Mouse (Mus musculus) left cerebral cortex, postnatal 10 days (tissue): ENCODE results near the gene Ribc2. TPM values are rescaled to one million over a fixed set of nuclear protein-coding genes. Genes with fewer than 3 reads are reported as not detected.

ENCODE experiments used
- DNase-seq, 2 experiments: peaks; one replicate each; pipeline ENCODE4 v3.0.0; 2021 to 2022; ENCODE audit warnings: low spot score in 2 of 2, mixed read lengths in 1 of 2; ENCODE audit errors: extremely low spot score in 1 of 2
- intact Hi-C: fragments of 180-260 bp; cut with DNase I; formaldehyde crosslinking; loops from one replicate; pipeline ENCODE4 v1.15.1; 2025
- total RNA-seq, 2 experiments: library from RNA; stranded (reverse); gene quantifications; 2 replicates each; pipeline ENCODE4 v1.2.3; 2021

Ribc2 gene
- not detected for total RNA-seq

GRCm38 (mm10) chr15:85131275-85132192, at the start of gene Ribc2, which contains the start of gene Smc1b:
Gene Ribc2, plus strand, starts transcription at chr15:85132078.
Gene Smc1b, minus strand, starts transcription at chr15:85131964.
- intact Hi-C loops, result no loop called here
- peak; percentile 80 to 90 for DNase-seq

GRCm38 (mm10) chr15:85085641-85086040, 46.2 kb upstream of the Ribc2 start:
- intact Hi-C loops, result no loop called here
- no peak for DNase-seq

GRCm38 (mm10) chr15:85132193-85132520, 279 bp downstream of the Ribc2 start:
- DNase-seq, result no peak
- intact Hi-C loops, result no loop called here

GRCm38 (mm10) chr15:85135143-85135542, 3.3 kb downstream of the Ribc2 start:
- DNase-seq, result no peak
- intact Hi-C loops, result no loop called here

GRCm38 (mm10) chr15:85141290-85141689, 9.4 kb downstream of the Ribc2 start:
- DNase-seq, result no peak
- intact Hi-C loops, result no loop called here

GRCm38 (mm10) chr15:85142441-85142840, 10.6 kb downstream of the Ribc2 start:
- no peak for DNase-seq
- intact Hi-C loops, result no loop called here

- no peak for DNase-seq
- intact Hi-C loops, result no loop called here
Observed at GRCm38 (mm10) chr15:85143161-85143560, 11.3 kb downstream of the Ribc2 start.

GRCm38 (mm10) chr15:85143747-85144146, 11.9 kb downstream of the Ribc2 start:
- no peak for DNase-seq
- intact Hi-C loops, result no loop called here

GRCm38 (mm10) chr15:85144249-85144648, 12.4 kb downstream of the Ribc2 start:
- no peak for DNase-seq
- intact Hi-C loops, result no loop called here

GRCm38 (mm10) chr15:85151433-85151918, 19.6 kb downstream of the Ribc2 start:
- peak; percentile 71 to 81 for DNase-seq
- intact Hi-C loops, result loop anchor here (2.0 to 5.0 kb wide), 3 partner anchors 81 to 431 kb away; partner anchors contain the start of gene Wnt7b

- DNase-seq, result no peak
- intact Hi-C loops, result loop anchor here (5.0 kb wide), 2 partner anchors 80 to 430 kb away; partner anchors contain the start of gene Wnt7b
Observed at GRCm38 (mm10) chr15:85152577-85152976, 20.7 kb downstream of the Ribc2 start.

- intact Hi-C loops, result loop anchor here (5.0 kb wide), 2 partner anchors 78 to 428 kb away; partner anchors contain the start of gene Wnt7b
Observed at GRCm38 (mm10) chr15:85154091-85154490, 22.2 kb downstream of the Ribc2 start.

GRCm38 (mm10) chr15:85156198-85156597, 24.3 kb downstream of the Ribc2 start:
- intact Hi-C loops, result no loop called here
- DNase-seq, result no peak

More at GRCm38 (mm10) chr15:85154091-85154490, 22.2 kb downstream of the Ribc2 start:
- no peak for DNase-seq

GRCm38 (mm10) chr15:85161416-85161815, 29.5 kb downstream of the Ribc2 start:
- intact Hi-C loops, result no loop called here
- no peak for DNase-seq

- intact Hi-C loops, result no loop called here
- DNase-seq, result peak in 1 of 2 experiments; percentile 61
Observed at GRCm38 (mm10) chr15:85162693-85163663, 31.1 kb downstream of the Ribc2 start.

- no peak for DNase-seq
- intact Hi-C loops, result no loop called here
Observed at GRCm38 (mm10) chr15:85166433-85166933, 34.6 kb downstream of the Ribc2 start.

- DNase-seq, result no peak
- intact Hi-C loops, result no loop called here
Observed at GRCm38 (mm10) chr15:85167086-85167679, 35.3 kb downstream of the Ribc2 start.

GRCm38 (mm10) chr15:85172054-85172453, 40.2 kb downstream of the Ribc2 start:
- no peak for DNase-seq
- intact Hi-C loops, result no loop called here
